Mouse (Mus musculus) heart, embryonic 13.5 days (tissue): ENCODE measurements at regions not wholly inside any gene's neighbourhood (a gene's known extent, or its start where the extent isn't known, plus 50 kb on each side); places are given as distances from the start of the nearest gene placed in this dataset.

Experiments used
- ATAC-seq: fragments of 200-750 bp; cut with Nextera tagmentation; 2 replicates; pipeline ENCODE4 v1.8.0; 2017; ENCODE audit warnings: moderate TSS enrichment; ENCODE audit not compliant: insufficient number of reproducible peaks, low FRiP score, low TSS enrichment; ENCODE audit errors: extremely low read depth
- H3K27ac ChIP-seq: fragments of 300-500 bp; sonication (generic); replicated peaks from 2 replicates; pipeline ENCODE4 v1.5.1; 2015; ENCODE audit warnings: moderate library complexity, mild to moderate bottlenecking, inconsistent platforms
- H3K27me3 ChIP-seq: fragments of 300-500 bp; sonication (generic); replicated peaks from 2 replicates; pipeline ENCODE4 v1.6.1; 2015; ENCODE audit warnings: mild to moderate bottlenecking, inconsistent platforms
- H3K36me3 ChIP-seq: fragments of 300-500 bp; sonication (generic); 2 replicates; pipeline ENCODE4 v1.6.1; 2015; ENCODE audit warnings: mild to moderate bottlenecking, inconsistent platforms
- H3K4me1 ChIP-seq: fragments of 300-500 bp; sonication (generic); 2 replicates; pipeline ENCODE4 v1.6.1; 2015; ENCODE audit warnings: inconsistent platforms
- H3K4me2 ChIP-seq: fragments of 300-500 bp; sonication (generic); 2 replicates; pipeline ENCODE4 v1.6.1; 2015; ENCODE audit warnings: inconsistent platforms, mild to moderate bottlenecking, moderate library complexity
- H3K4me3 ChIP-seq: fragments of 300-500 bp; sonication (generic); 2 replicates; pipeline ENCODE4 v1.5.1; 2015; ENCODE audit warnings: moderate library complexity, mild to moderate bottlenecking, inconsistent platforms
- H3K9ac ChIP-seq: fragments of 300-500 bp; sonication (generic); 2 replicates; pipeline ENCODE4 v1.6.1; 2015; ENCODE audit warnings: inconsistent platforms, mild to moderate bottlenecking, moderate library complexity
- H3K9me3 ChIP-seq: fragments of 300-500 bp; sonication (generic); 2 replicates; pipeline ENCODE4 v1.6.1; 2016; ENCODE audit warnings: inconsistent platforms
- WGBS: fragments of 180-500 bp; shearing (Covaris S2); methylation state at CpG from one replicate; pipeline ENCODE4 v1.1.7; 2015; ENCODE audit warnings: mixed read lengths; 5-methylcytosine and 5-hydroxymethylcytosine counted together

- H3K4me2 ChIP-seq = no peak overlapping the region
- H3K9ac ChIP-seq = no peak overlapping the region
- no peaks in the 10 kb centered on the region for H3K27me3 ChIP-seq
- H3K9me3 ChIP-seq = no peaks in the 10 kb centered on the region
- no peaks in the 10 kb centered on the region for H3K4me1 ChIP-seq
- H3K36me3 ChIP-seq = no peaks in the 10 kb centered on the region
- no peak overlapping the region for H3K4me3 ChIP-seq
- WGBS = 76% methylated on average over 5 of the region's 5 CpGs
- ATAC-seq = no peak
- H3K27ac ChIP-seq = no peak overlapping the region
Observed at GRCm38 (mm10) chr11:82588744-82589143, 175.4 kb downstream of the Cct6b start.

DNA sequence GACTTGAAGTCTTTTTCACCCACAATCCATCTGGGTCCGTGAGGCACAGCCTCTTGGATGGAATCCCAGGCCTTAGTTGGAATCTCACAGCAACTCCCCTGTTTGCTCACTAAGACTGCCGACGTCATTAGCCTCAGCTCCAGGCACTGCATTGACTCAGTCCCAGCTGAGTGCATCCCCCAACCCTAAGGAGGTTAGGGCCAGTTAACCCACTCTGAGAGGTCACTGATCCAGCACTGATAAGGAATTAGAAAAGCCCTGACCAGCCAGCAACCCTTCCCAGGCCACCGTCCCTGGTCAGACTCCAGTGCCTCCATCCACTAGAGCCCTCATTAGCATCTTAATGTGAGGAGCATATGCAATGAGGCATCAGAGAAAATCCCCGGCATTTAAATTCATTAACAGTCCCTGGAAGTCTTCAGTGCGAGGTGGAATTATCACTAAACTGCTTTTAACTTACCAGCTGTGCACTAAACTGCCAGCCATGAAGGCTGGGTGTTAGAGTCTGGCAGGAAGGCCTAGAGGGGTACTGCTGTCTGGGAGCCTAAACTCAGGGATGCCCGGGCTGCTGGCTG, 184.2 kb downstream of the Cct6b start:
- Histone ChIP-seq H3K9me3 (no peaks in the 10 kb centered on the region), H3K9ac (no peak overlapping the region), H3K27ac (no peak overlapping the region), H3K4me3 (no peak overlapping the region), H3K4me2 (no peak overlapping the region), H3K27me3 (peaks cover 20% of the 10 kb centered on the region; the same call in 1 of the 2 replicates), H3K36me3 (no peaks in the 10 kb centered on the region), H3K4me1 (no peaks in the 10 kb centered on the region)
- 16% methylated on average over 7 of the region's 7 CpGs for WGBS
- no peak for ATAC-seq

DNA sequence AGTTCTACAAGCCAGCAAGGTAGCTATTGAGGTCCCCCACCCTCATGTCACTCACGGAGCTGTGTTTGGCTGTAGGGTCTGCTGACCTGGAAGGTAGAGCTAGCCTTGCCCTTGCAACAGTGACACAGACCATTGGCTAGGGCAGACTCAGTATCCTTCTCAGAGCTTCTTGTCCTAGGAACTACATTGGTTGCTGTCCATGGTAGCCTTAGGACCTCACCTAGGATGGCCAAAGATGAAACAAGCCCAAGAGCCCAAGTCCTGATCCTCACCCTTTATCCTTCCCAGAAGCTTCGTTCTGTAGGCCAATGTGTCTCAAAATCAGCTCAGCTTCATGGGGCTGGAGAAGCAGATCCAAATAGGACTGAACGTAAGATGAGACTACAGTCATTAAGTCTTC, 187.3 kb downstream of the Tmem132e start:
- H3K27me3 ChIP-seq = peaks cover 20% of the 10 kb centered on the region; the same call in 1 of the 2 replicates
- no peaks in the 10 kb centered on the region for H3K4me1 ChIP-seq
- no peak overlapping the region for H3K9ac ChIP-seq
- no peak overlapping the region for H3K4me2 ChIP-seq
- no peak overlapping the region for H3K27ac ChIP-seq
- no peak for ATAC-seq
- 48% methylated on average over 3 of the region's 3 CpGs for whole genome bisulfite sequencing
- H3K4me3 ChIP-seq = no peak overlapping the region
- H3K9me3 ChIP-seq = no peaks in the 10 kb centered on the region
- no peaks in the 10 kb centered on the region for H3K36me3 ChIP-seq

DNA sequence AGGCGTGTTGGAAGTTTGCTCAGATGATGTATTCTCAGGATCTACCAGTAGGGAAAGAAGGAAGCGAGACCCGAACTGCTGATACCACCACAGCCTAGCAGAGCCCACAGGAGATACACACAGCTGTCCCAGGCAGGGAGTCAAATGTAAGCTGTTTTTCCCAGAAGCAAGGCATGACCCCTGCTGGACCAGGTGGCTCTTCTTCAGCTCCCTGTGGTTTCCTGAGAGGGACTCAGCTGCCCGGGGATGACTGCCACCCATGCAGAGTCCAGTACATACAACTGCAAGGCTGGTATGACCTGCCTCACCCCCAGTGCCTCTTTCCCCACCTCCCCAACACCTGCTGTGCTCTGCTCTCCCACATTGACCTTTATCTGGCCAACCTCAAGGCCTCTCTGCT, 184.4 kb downstream of the Tmem132e start:
- H3K9me3 ChIP-seq = no peaks in the 10 kb centered on the region
- no peaks in the 10 kb centered on the region for H3K4me1 ChIP-seq
- no peaks in the 10 kb centered on the region for H3K36me3 ChIP-seq
- peaks cover 5% of the 10 kb centered on the region; the same call in 1 of the 2 replicates for H3K27me3 ChIP-seq
- 53% methylated on average over 4 of the region's 4 CpGs for WGBS
- no peak overlapping the region for H3K4me3 ChIP-seq
- H3K9ac ChIP-seq = no peak overlapping the region
- ATAC-seq = no peak
- H3K4me2 ChIP-seq = no peak overlapping the region
- H3K27ac ChIP-seq = no peak overlapping the region

GRCm38 (mm10) chr11:82571525-82571924, 182.8 kb downstream of the Tmem132e start:
- no peak overlapping the region for H3K4me3 ChIP-seq
- no peak for ATAC-seq
- H3K4me1 ChIP-seq = no peaks in the 10 kb centered on the region
- 31% methylated on average over 5 of the region's 5 CpGs for WGBS
- H3K4me2 ChIP-seq = no peak overlapping the region
- no peak overlapping the region for H3K27ac ChIP-seq
- no peaks in the 10 kb centered on the region for H3K36me3 ChIP-seq
- no peak overlapping the region for H3K9ac ChIP-seq
- no peaks in the 10 kb centered on the region for H3K27me3 ChIP-seq
- no peaks in the 10 kb centered on the region for H3K9me3 ChIP-seq

DNA sequence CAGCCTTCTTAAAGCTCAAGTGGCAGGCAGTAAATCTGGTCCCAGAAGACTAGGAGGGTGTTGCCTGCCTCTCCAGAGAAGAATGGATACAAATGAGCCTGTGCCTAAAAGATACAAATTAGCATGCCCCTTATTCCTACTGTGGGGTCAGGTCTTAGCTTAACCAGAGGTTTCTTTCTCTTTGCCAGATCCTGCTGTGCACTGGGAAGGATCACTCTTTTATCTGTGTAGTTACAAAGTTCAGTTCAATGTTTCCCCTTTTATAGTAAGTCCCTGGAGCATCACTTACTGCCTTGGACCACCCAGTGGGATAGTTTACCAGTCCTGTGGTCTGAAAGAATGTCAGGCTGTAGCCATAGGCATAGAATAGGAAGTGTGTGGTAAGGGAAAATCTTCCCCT, 181.1 kb downstream of the Tmem132e start:
- H3K4me2 ChIP-seq = no peak overlapping the region
- no peaks in the 10 kb centered on the region for H3K9me3 ChIP-seq
- no peaks in the 10 kb centered on the region for H3K4me1 ChIP-seq
- 0 out of 2 replicates have a peak, but pooled peaks cover 5% of the 10 kb centered on the region for H3K27me3 ChIP-seq
- no peak overlapping the region for H3K9ac ChIP-seq
- H3K36me3 ChIP-seq = no peaks in the 10 kb centered on the region
- ATAC-seq = no peak
- H3K27ac ChIP-seq = no peak overlapping the region
- no peak overlapping the region for H3K4me3 ChIP-seq

DNA sequence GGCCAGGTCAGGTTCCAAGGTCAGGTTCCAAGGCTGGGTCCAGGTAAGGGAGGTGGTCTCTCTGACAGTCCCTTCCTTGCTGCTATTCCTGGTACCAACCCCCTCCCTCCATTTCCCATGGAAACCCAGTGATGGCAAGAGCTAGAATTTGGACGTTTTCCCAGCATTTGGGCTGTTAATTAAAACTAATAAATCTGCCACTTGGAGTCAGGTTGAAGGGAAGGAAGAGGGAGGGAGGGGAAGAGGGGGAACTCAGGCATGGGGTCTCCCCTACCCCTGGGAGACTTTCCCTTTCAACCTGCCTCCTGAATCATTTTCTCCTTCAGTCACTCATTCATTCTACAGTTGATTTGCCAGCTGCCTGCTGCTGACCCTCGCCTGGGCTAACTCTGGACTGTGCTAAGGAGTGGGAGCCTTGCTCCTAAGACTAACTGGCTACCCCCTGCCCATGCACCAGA, 179.5 kb downstream of the Tmem132e start:
- WGBS = 41% methylated on average over 2 of the region's 2 CpGs

GRCm38 (mm10) chr11:82567014-82567685, 178.4 kb downstream of the Tmem132e start:
- Histone ChIP-seq H3K9ac (no peak overlapping the region), H3K27ac (no peak overlapping the region), H3K4me1 (no peaks in the 10 kb centered on the region), H3K9me3 (no peaks in the 10 kb centered on the region), H3K27me3 (peaks cover 10% of the 10 kb centered on the region; the same call in 1 of the 2 replicates), H3K4me2 (no peak overlapping the region), H3K4me3 (no peak overlapping the region), H3K36me3 (no peaks in the 10 kb centered on the region)
- WGBS = 62% methylated on average over 9 of the region's 9 CpGs
- ATAC-seq = no peak

More for the DNA sequence above, 179.5 kb downstream of the Tmem132e start:
- no peaks in the 10 kb centered on the region for H3K36me3 ChIP-seq
- no peaks in the 10 kb centered on the region for H3K4me1 ChIP-seq
- H3K9ac ChIP-seq = no peak overlapping the region
- H3K27ac ChIP-seq = no peak overlapping the region
- no peak overlapping the region for H3K4me2 ChIP-seq
- ATAC-seq = no peak
- H3K4me3 ChIP-seq = no peak overlapping the region
- no peaks in the 10 kb centered on the region for H3K9me3 ChIP-seq
- peaks cover 10% of the 10 kb centered on the region; the same call in 1 of the 2 replicates for H3K27me3 ChIP-seq

- Histone ChIP-seq H3K4me1 (no peaks in the 10 kb centered on the region), H3K4me2 (no peak overlapping the region), H3K9ac (no peak overlapping the region), H3K27me3 (peaks cover 10% of the 10 kb centered on the region; the same call in 1 of the 2 replicates), H3K27ac (no peak overlapping the region), H3K4me3 (no peak overlapping the region), H3K9me3 (no peaks in the 10 kb centered on the region), H3K36me3 (no peaks in the 10 kb centered on the region)
- ATAC-seq = no peak
- WGBS = 48% methylated on average over 4 of the region's 4 CpGs
Observed at GRCm38 (mm10) chr11:82566092-82566491, 177.4 kb downstream of the Tmem132e start.

- Histone ChIP-seq H3K36me3 (no peaks in the 10 kb centered on the region), H3K27ac (no peak overlapping the region), H3K4me3 (no peak overlapping the region), H3K27me3 (peaks cover 10% of the 10 kb centered on the region; the same call in 1 of the 2 replicates), H3K9ac (no peak overlapping the region), H3K4me2 (no peak overlapping the region), H3K9me3 (no peaks in the 10 kb centered on the region), H3K4me1 (no peaks in the 10 kb centered on the region)
- no peak for ATAC-seq
- WGBS = 67% methylated on average over 10 of the region's 10 CpGs
Observed at GRCm38 (mm10) chr11:82564181-82564580, 175.5 kb downstream of the Tmem132e start.

DNA sequence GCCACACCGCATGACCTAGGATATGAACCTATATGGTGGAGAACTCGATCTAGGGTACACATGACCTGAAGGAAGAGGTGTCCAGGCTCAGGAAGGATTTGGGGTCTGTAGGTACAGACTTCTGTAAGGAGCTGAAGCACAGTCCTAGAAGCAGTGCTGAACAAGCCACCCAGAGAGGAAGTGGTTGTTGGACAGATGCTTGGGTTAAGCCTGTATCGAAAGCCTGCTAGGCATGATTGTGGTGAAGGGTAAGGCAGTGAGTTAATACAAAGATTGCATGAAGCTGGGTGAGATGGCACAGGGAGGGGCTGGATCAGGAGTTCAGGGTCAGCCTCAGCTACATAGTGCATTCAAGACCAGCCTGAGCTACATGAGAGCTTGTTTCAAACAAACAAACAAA, 153.3 kb downstream of the Tmem132e start:
- Histone ChIP-seq H3K4me2 (no peak overlapping the region), H3K9ac (no peak overlapping the region), H3K9me3 (no peaks in the 10 kb centered on the region), H3K4me3 (no peak overlapping the region), H3K27me3 (no peaks in the 10 kb centered on the region), H3K4me1 (no peaks in the 10 kb centered on the region), H3K27ac (no peak overlapping the region), H3K36me3 (no peaks in the 10 kb centered on the region)
- no peak for ATAC-seq
- 80% methylated on average over 3 of the region's 3 CpGs for WGBS

- no peak for ATAC-seq
- Histone ChIP-seq H3K27me3 (no peaks in the 10 kb centered on the region), H3K4me3 (no peak overlapping the region), H3K9ac (no peak overlapping the region), H3K4me2 (no peak overlapping the region), H3K9me3 (no peaks in the 10 kb centered on the region), H3K27ac (no peak overlapping the region), H3K36me3 (no peaks in the 10 kb centered on the region), H3K4me1 (no peaks in the 10 kb centered on the region)
- 77% methylated on average over 7 of the region's 7 CpGs for WGBS
Observed at GRCm38 (mm10) chr11:82541376-82541775, 152.7 kb downstream of the Tmem132e start.
